Mouse (Mus musculus) G1E-ER4 (cell line): ENCODE data around the gene Rnft1. TPM values are rescaled to one million over a fixed set of nuclear protein-coding genes. Genes with fewer than 3 reads are reported as not detected.

Experiments used
- GATA1 ChIP-seq: IDR thresholded peaks from one replicate; pipeline ENCODE4 v1.8.0; 2012; ENCODE audit warnings: low read length, inconsistent platforms
- polyA plus RNA-seq: library from polyadenylated mRNA; stranded (reverse); fragments of >175 nt; gene quantifications from 2 replicates; pipeline ENCODE4 v1.2.3, GENCODE M21; 2012

Gene Rnft1
- polyA plus RNA-seq, 1 experiment = 12.1 TPM

GRCm38 (mm10) chr11:86500795-86501194 lies 16.3 kb downstream of the Rnft1 start:
- TF ChIP-seq GATA1 = no peak

DNA sequence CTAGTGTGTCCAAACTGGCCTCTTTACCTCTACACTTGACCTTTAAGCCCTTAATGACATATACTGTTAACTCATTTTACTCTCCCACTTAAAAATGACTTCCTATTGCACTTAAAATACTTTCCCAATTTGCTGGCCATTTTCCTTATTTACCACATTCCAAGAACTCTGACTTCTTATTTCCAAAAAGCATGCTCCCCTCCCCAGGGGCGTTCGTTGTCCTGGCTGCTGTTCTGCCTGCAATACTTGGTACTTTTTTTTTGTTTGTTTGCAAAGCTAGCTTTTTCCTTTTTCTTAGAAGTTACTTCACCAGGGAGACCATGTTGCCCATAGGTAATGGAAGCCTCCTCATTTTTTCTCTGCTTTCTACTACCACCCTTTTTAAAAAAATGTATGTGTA lies 18.7 kb downstream of the Rnft1 start:
- TF ChIP-seq GATA1 = no peak

GRCm38 (mm10) chr11:86507334-86507733 lies 22.9 kb downstream of the Rnft1 start:
- peak; percentile 43 for TF ChIP-seq GATA1

DNA sequence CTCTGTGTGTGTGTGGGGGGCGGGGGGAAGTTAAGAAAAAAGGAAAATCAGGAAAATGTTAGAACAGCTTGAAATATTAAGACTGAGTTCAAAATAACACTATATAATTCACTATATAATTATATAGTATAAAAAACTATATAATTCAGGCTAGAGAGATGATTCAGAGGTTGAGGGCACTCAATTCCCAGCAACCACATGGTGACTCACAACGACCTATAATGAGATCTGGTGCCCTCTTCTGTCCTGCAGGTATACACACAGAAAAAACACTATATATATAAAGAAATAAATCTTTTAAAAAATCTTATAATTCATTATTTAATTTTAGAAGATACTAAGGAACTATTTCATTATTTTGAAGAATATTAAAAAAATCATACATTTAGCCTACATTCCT lies 23.5 kb downstream of the Rnft1 start:
- TF ChIP-seq GATA1 = no peak

GRCm38 (mm10) chr11:86516620-86517019 lies 32.2 kb downstream of the Rnft1 start:
- TF ChIP-seq GATA1 = no peak

GRCm38 (mm10) chr11:86517229-86517628 lies 32.8 kb downstream of the Rnft1 start:
- no peak for TF ChIP-seq GATA1

DNA sequence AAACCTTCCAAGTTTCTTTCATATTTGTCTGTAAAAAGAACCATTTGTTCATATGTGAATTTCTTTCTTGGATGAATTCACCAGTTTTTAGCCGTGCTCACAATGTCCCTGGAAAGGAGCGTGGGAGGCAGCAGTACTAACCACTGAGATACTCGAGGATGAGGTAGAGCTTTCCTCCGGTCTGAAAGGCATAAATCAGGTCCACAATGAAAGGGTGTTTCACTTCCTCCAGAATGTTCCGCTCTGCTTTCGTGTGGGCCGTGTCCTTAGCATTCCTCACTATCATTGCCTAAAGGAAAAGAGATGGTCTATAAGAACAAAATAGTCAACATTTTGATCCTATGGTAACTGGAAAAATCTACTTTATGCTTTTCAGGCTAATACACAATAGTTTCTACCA lies 35.3 kb downstream of the Rnft1 start:
- TF ChIP-seq GATA1 = no peak

DNA sequence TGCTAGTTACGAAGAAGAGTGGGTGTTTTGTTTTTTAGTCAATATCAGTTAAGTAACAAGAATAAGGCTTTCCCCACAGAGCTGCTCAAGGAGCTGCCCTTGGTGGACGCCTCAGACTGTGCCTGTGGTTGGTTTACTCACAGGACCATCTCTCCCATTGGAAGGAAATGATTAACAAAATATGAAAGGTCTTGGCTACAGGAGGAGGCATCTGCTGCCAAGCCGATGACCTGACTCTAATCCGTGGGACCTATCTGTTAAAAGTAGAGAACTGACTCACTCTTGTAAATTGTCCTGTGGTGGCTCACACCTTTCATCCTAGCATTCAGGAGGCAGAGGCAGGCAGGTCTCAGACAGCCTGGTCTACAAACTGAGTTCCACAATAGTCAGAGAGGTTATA lies 43.1 kb downstream of the Rnft1 start:
- TF ChIP-seq GATA1 = no peak

- TF ChIP-seq GATA1 = no peak
Measured at GRCm38 (mm10) chr11:86532834-86533233, 48.4 kb downstream of the Rnft1 start.

GRCm38 (mm10) chr11:86534201-86534910 lies 49.9 kb downstream of the Rnft1 start:
- TF ChIP-seq GATA1 = no peak

DNA sequence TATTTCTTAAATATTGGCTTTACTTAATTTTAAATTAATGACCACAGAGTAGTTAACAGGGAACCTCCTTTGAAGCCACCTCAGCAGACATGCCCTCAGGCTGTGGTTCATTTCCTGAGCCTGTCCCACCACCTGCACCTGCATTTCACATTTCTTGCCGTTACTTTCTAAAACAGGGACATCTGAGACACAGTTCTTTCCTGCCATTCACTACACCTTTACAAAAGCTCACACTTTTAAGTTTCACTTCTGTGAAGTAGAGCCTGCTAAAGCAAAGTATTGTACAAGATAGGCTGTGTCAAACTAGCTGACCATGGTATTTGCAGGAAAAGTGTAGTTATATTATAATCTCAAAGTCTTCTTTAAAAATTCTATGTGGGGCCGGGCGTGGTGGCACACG lies 54.3 kb downstream of the Rnft1 start:
- no peak for TF ChIP-seq GATA1

GRCm38 (mm10) chr11:86539716-86540475 lies 55.4 kb downstream of the Rnft1 start:
- TF ChIP-seq GATA1 = peak; percentile 13

DNA sequence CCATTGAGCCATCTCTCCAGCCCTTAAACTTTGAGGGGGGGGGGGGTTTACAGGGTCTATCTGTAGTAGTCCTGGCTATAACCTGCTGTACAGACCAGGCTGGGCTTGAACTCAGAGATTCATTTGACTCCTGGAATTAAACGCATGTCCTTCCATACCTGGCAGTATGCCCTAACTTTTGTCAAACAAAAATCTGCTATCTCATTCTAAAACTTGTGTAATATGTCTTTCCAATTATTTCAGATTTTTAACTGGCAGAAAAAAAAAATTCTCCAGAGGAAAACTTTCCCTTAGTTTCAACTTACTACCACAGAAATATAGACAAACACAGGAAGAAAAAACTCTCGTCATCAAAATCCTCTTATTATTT lies 56.0 kb downstream of the Rnft1 start:
- no peak for TF ChIP-seq GATA1

GRCm38 (mm10) chr11:86542851-86543250 lies 58.4 kb downstream of the Rnft1 start:
- no peak for TF ChIP-seq GATA1

DNA sequence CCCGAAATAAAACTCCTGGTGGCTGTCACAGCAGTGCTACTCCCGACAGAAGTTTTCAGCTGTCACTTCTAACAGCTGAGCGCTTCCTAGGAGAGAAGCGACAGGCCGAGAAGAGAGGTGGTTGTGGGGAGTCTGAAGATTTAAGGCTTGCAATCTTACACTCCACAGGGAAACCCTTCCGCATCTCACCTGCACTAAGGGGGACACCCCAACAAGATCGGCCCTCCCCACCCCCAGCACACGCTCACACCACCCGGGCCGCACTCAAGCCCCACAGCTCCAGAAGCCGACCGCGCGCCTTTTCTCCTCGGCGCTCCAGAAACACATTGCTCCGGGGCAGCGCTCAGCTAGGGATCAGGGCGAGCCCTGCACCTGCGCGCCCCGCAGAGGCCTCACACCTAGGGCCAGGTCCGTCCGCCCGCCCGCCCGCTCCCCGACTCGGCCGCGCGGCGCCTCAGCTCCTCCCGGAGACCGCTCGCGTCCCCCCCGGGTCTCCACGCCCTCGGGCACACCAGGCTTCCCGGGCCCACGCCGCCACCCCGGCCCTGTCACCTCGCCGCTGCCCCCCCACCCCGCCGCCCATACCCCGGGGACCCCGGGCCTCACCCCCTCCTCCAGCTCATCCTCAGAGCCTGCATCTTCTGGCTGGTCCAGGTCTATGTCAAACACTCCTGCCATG lies 59.6 kb downstream of the Rnft1 start:
- no peak for TF ChIP-seq GATA1

DNA sequence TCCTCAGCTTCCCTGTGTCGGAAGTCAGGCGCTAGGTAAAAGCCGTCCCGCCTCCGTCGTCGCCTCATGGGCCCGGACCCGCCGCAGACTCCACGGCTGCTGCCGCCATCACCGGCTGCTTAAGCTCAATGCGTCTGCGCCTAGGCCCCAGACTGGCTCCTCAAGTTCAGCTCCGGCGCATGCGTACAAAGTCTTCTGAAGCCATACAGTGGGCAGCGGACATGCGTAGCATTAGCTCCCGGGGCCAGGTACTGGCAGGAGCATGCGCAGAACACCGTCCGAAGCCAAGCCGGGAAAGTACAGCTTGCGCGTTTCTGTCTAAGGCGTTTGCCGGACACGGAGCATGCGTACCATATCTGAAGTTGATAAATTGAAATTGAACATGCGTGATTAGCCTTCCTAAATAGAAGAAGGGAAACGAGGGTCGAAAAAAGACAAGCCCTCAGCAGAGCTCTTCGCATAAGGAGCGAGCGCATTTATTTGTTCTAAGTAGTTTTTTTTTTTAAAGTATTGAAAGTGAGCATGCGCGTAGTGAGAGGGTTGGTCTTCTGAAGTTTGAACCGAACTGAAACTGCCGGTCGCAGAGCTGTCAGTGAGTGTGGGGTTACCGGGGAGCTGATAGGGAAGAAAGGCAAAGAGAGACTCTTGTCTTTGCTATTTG lies 60.3 kb downstream of the Rnft1 start, which contains the start of the genes Rps6kb1 and Tubd1:
Gene Rps6kb1, minus strand, starts transcription at position 167 of the 661 bp plus-strand sequence.
Gene Tubd1, plus strand, starts transcription at position 353 of the 661 bp plus-strand sequence.
- no peak for TF ChIP-seq GATA1
